Mouse (Mus musculus) cortical plate, adult 2 months (tissue): ENCODE data around the gene Rragc. TPM values are rescaled to one million over a fixed set of nuclear protein-coding genes. Genes with fewer than 3 reads are reported as not detected.

ENCODE experiments used
- H3K27ac ChIP-seq: fragments of 200-500 bp; 2 replicates; pipeline ENCODE4 v1.5.1; 2012; ENCODE audit warnings: low read length, control low read depth, inconsistent platforms; ENCODE audit not compliant: insufficient read depth
- H3K4me1 ChIP-seq: fragments of 200-500 bp; 2 replicates; pipeline ENCODE4 v1.6.1; 2011; ENCODE audit warnings: low read length; ENCODE audit not compliant: control insufficient read depth, insufficient read depth
- H3K4me3 ChIP-seq: fragments of 200-500 bp; 2 replicates; pipeline ENCODE4 v1.5.1; 2011; ENCODE audit warnings: mild to moderate bottlenecking, low read length, control low read depth; ENCODE audit not compliant: insufficient read depth
- CTCF ChIP-seq: fragments of 200-500 bp; IDR thresholded peaks from 2 replicates; pipeline ENCODE4 v1.5.1; 2011; ENCODE audit warnings: mild to moderate bottlenecking, control low read depth, low read length; ENCODE audit not compliant: insufficient read depth; ENCODE audit errors: extremely low read depth
- POLR2A ChIP-seq: fragments of 200-500 bp; IDR thresholded peaks from 2 replicates; pipeline ENCODE4 v1.6.1; 2011; ENCODE audit warnings: mild to moderate bottlenecking, low read length, control low read depth; ENCODE audit not compliant: insufficient read depth; ENCODE audit errors: extremely low read depth
- polyA plus RNA-seq: library from polyadenylated mRNA; depleted of rRNA; stranded (reverse); fragments of >200 nt; gene quantifications from 2 replicates; pipeline ENCODE4 v1.2.3, GENCODE M21; 2012

Gene Rragc
- polyA plus RNA-seq, 1 experiment, result 73.0 TPM

DNA sequence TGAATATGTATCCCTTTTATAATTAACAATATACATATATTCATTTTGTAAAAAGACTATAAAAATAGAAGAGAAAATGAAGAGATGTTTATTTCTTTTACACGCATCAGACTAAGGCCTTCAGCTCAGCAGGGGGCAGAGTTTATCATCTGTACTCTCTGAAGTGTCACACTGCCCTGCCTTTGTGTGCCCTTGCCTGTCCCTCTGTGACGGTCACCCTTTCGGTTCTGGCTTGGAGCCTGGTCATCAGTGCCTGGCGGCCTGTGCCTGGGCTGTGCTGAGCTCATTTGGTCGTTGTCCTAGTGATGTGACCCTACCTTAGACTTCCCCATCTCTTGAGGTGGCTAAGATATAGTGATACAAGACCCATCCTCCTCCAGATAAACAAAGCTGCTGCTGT, 29.9 kb downstream of the Rragc start:
- Histone ChIP-seq H3K4me3 (no peak overlapping the region), H3K4me1 (no peaks in the 10 kb centered on the region), H3K27ac (no peak overlapping the region)
- TF ChIP-seq CTCF (no peak), POLR2A (no peak)

GRCm38 (mm10) chr4:123948901-123949300, 31.7 kb downstream of the Rragc start:
- Histone ChIP-seq H3K27ac (no peak overlapping the region), H3K4me3 (no peak overlapping the region), H3K4me1 (no peaks in the 10 kb centered on the region)
- TF ChIP-seq POLR2A, result no peak
- no peak for TF ChIP-seq CTCF

GRCm38 (mm10) chr4:123949649-123950048, 32.4 kb downstream of the Rragc start:
- TF ChIP-seq CTCF, result no peak
- no peak for TF ChIP-seq POLR2A
- H3K4me1 ChIP-seq, result no peaks in the 10 kb centered on the region
- no peak overlapping the region for H3K4me3 ChIP-seq
- no peak overlapping the region for H3K27ac ChIP-seq

GRCm38 (mm10) chr4:123952059-123952458, 34.8 kb downstream of the Rragc start:
- H3K4me1 ChIP-seq, result no peaks in the 10 kb centered on the region
- H3K27ac ChIP-seq, result no peak overlapping the region
- no peak overlapping the region for H3K4me3 ChIP-seq
- TF ChIP-seq POLR2A (no peak), CTCF (no peak)

DNA sequence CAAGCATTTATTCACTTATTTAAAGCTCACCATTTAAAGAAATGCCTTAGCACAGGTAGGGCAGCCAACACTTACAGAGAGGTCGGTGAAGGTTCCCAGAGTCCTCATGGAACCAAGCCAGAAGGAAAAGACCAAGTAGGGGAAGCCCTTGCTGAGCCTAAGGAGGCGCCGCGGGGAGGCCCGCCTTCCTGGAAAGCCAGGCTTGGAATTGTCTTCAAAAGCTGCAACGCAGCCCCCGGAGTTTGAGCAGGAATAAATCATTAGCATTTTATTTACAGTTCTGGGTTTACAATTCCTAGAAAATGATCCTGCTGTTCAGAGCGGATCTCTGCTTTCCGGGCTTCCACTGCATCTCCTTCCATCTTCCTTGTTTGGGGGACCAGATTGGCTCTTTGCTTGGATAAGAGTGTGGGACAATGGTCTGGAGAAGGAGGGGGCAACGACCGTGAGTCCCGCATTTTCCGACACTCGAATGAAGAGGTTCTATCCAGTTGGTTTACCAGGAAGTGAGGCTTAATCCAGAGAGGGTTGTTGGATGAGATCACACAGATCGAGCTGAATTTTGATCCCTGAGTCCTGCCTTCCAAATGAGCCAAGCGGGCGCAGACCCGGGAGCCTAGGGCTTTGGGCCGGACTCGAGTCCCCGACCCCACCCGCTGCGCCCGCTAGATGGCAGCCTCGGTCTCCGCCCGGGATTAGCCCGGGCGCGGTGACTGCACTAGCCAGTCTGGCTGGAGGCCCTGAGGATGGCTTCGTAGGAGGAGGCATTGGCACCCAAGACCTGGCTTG, 39.7 kb downstream of the Rragc start:
- Histone ChIP-seq H3K4me3 (no peak overlapping the region), H3K4me1 (no peaks in the 10 kb centered on the region), H3K27ac (no peak overlapping the region)
- no peak for TF ChIP-seq POLR2A
- TF ChIP-seq CTCF, result peak; percentile 32; the same call in 1 of the 2 replicates

DNA sequence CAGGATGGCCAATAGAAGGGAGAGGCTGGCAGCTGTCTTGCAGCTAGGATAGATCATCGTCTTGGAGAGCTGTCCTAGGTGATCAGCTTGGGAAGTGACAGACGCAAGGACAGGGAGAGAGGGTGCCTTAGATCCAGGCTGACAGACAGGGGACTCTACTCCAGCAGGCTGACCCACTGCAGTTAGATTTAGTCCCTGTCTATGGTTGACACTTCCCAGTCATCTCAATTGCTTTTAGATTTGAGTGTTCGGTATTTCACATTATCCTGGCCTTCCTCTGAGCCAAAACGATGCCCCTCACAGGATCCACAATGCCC, 40.2 kb downstream of the Rragc start:
- Histone ChIP-seq H3K4me3 (no peak overlapping the region), H3K4me1 (no peaks in the 10 kb centered on the region), H3K27ac (no peak overlapping the region)
- no peak for TF ChIP-seq CTCF
- no peak for TF ChIP-seq POLR2A

DNA sequence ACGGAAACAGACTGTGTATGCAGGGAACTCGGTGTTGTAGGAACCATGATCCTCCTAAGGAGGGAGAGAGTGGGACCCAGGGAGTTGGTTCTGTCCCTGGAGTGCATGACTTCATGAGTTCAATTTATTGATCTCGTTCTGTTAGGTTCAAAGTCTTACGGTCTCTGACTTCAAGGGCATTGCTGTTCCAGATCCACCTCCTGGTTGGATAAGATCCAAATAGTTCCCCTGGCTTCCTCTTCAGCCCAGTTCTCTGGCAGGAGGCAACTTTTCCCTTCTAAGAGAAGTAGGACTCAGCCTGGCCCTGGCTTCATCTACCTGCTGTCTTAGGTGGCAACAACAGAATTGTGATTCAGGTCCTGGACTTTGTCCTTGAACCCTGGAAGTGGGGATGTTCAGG, 40.6 kb downstream of the Rragc start:
- no peak for TF ChIP-seq POLR2A
- no peak for TF ChIP-seq CTCF
- no peaks in the 10 kb centered on the region for H3K4me1 ChIP-seq
- no peak overlapping the region for H3K27ac ChIP-seq
- no peak overlapping the region for H3K4me3 ChIP-seq

DNA sequence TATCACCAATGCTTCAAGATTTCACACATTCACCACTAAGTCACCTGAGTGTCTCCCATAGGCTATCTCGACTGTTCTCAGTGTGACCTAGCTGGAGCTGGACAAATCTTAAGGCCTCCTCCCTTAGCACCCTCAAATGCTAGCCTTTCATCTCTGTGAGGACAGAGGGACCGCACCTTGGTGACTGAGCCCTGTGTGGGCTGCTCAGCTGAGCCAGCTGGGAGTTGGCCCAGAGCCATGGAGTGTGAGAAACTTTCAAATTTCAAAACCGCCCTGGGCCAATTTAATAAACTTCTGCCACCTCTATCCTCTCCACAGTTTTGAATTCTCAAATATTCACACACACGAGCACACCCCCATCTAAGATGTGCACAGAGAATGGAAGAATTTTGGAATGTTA, 43.7 kb downstream of the Rragc start:
- H3K27ac ChIP-seq, result no peak overlapping the region
- no peak overlapping the region for H3K4me3 ChIP-seq
- no peak for TF ChIP-seq CTCF
- TF ChIP-seq POLR2A, result no peak
- no peaks in the 10 kb centered on the region for H3K4me1 ChIP-seq

- TF ChIP-seq CTCF (no peak), POLR2A (no peak)
Measured at GRCm38 (mm10) chr4:123962721-123963120, 45.5 kb downstream of the Rragc start.

DNA sequence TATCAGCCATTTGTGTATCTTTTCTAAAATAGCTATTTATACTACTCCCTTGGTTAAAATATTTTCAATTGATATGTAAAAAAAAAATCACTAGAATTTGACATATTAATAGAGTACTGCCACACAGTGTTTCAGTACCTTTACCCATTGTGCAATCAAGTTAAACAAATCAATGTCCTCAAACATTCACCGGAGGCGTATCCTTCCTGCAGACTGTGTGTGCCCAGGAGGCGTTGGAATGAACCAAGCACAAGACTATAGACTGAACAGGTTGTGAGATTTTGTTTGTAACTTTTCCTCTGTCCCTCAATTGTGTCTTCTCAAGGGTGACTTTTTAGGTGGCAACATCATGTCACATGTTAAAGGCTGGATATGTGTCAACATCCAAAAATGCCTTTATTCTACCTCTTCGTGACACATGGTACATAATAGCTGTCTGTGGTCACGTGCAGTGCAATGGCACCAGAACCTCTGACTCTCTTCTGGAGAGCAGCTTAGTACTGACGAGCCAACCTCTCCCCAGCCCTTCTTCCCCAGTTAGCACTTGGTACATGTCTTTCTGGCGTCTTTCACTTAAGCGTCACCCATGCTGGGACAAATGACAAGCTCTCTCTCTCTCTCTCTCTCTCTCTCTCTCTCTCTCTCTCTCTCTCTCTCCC, 51.5 kb downstream of the Rragc start:
- no peaks in the 10 kb centered on the region for H3K4me1 ChIP-seq
- TF ChIP-seq CTCF (no peak), POLR2A (no peak)
- no peak overlapping the region for H3K27ac ChIP-seq

More at GRCm38 (mm10) chr4:123962721-123963120, 45.5 kb downstream of the Rragc start:
- no peak overlapping the region for H3K27ac ChIP-seq
- H3K4me3 ChIP-seq, result no peak overlapping the region
- no peaks in the 10 kb centered on the region for H3K4me1 ChIP-seq

GRCm38 (mm10) chr4:123969458-123969857, 52.2 kb downstream of the Rragc start:
- Histone ChIP-seq H3K4me1 (no peaks in the 10 kb centered on the region), H3K27ac (no peak overlapping the region), H3K4me3 (no peak overlapping the region)
- TF ChIP-seq POLR2A (no peak), CTCF (no peak)

More for the DNA sequence above, 51.5 kb downstream of the Rragc start:
- H3K4me3 ChIP-seq, result no peak overlapping the region
